Mouse (Mus musculus) fat pad, adult 2 months (tissue): ENCODE data around the gene Nox3.

Source experiments
- DNase-seq: peaks from one replicate; pipeline ENCODE4 v3.0.0-alpha.2; 2011; ENCODE audit warnings: low read depth, low spot score; ENCODE audit errors: extremely low read depth

Nox3 gene

DNA sequence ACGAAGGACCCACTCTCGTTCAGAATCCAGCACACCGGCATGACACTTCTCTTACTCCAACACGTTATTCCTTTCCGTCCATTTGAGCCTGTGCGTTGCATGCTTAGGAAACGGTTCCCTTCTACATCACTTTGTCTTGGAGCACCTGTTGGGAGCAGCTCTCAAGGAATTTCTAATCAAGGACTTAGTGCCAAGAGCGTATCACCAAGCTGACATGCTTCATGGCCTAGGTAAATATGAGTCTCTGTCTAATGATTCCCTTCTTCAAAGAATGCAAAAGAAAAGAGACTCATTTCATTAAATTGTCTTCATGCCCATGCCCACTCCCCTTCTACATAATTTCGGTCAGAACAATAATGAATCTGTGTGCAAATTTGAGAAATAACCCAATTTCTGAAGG, at the start of gene Nox3:
Gene Nox3 (minus strand): TSS at position 101 of the 400 bp plus-strand sequence.
- DNase-seq = no peak

DNA sequence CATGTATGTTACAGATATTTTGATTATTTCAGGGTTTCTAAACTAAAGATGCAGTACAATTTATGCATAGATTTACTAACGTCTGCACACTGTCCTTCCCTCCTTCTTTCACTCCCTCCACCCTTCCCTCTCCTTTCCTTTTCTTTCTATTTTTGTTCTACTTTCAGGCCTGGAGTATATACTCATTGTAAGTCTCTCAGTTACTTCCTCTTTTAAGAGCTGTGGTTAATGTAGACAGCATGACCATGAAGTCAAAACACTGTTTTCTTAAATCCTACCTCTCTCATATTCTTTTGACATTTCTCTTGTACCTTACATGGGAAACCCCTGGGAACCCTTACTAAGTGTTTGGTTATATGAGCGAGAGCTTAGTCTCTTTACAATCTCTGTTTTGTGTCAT, 48.3 kb upstream of the Nox3 start:
- DNase-seq = no peak

DNA sequence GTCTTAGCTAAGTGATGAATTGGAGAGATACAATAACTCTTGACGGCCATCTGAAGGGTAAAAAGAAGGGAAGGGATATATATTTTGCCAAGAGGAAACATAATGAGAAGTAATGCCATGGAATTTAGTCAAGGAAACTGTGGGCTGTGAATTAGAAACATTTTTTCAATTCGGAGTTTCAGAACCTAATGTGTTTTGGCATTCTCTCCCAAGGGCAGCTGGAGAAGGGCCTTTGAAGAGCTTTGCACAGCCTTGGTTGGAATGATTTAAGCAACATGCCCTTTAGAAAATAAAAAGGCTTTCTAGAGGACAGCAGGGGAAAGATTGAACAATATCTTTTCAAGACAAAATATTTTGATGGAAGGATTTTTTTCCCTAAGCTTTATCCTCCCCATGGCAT, 40.9 kb upstream of the Nox3 start:
- DNase-seq = no peak

DNA sequence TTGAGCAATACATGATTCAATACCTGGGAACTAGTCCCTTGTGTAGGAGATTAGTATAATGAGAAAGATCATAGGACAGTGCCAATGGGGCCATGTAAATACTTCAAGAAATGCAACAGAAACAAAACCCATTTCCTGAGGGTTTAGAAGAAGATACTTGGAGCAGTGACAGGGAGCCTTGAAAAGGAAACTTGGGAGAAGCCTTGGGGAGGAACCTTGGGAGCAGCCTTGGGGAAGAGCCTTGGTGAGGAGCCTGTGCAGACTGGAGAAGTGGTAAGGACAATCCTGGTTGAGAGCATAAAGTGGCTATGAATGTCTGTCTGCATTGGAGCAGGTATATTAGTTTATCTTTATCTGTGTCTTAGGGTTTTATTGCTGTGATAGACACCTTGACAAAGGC, 38.2 kb upstream of the Nox3 start:
- DNase-seq = no peak

DNA sequence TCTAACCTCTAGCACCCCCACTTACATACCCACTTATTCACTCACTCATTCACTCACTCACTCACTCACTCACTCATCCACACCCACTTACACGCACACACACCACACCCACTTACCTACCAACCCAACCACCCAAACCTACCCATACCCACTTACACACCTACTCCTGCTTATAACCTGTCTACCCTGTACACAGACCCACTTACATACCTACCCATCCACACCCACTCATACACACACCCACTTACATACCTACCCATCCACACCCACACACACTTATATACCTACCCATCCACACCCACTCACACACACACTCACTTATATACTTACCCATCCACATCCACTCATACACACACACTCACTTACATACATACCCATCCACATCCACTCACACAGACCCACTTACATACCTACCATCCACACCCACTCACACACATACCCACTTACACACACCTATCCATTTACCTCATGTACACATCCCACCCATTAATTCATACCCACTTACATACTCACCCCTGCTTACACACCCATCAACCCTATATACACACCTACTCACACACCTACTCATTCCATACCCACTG, 9.4 kb upstream of the Nox3 start:
- no peak for DNase-seq

DNA sequence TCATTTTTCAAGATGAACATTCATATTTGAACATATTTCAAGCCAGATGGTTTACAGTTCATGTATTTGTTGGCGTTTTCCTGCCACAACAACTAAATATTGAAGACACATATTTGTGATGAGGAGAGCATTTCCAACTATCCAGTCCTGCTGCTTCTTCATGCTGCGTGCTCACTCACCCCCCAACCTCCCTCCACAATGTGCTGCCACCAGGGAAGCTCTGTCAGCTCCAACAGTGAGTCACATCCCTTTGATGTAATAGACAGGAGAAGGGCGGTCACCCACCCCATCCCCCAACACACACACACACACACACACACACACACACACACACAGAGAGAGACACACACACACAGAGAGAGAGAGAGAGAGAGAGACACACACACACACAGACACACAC, 6.3 kb upstream of the Nox3 start:
- DNase-seq = no peak

DNA sequence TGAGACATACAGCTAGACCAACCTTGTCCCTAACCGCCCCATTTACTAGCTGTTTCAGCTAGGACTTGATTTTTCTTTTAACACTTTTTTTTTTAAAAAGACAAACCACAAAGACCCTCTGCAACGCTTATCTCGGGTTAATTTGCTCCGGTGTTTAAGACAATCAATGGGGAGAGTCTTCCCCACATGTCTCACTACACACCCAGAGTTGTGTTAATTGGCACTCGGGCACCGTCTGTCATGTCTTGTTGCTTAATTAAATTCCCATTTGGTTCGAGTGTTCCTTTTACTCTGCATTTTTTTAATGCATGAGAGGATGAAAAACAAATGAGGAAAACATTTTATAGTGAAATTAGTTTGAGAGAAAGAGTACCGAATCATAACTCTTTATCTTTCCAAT, 3.2 kb downstream of the Nox3 start:
- DNase-seq = no peak

DNA sequence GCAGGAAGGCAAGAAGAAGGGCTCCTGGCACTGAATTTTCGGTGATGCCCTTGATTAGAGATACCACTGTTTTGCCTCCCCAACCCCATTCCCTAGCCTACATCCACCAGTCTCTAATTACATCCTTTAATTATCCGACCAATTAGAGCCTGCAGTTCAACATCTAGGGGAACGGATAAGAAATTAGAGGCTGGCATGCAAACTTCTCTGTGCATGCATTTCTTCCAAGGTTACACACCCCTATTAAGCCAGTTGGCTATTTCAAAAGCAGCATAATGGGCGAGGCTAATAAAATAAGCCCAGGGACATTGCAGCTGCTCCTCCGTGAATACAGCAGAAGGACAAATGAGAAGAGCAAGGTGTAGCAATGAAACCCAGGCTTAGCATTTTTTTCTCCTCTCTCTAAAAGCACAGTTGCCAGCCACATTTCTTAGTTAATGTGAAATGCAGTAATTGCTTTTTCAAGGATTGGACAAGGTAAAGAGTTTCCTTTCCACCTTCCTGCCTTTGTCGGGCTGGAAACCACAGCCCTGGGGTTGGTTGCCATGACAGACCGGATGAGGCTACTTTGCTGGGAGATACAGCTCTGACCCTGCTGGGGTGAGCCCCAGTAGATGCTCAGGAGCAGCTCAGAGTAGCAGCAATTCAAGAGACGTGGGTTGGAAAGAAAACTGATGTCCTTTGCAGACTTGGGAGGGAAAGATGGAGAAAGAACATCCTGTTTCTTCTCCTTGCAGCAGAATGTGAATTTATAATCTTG, 5.4 kb downstream of the Nox3 start:
- DNase-seq = no peak

DNA sequence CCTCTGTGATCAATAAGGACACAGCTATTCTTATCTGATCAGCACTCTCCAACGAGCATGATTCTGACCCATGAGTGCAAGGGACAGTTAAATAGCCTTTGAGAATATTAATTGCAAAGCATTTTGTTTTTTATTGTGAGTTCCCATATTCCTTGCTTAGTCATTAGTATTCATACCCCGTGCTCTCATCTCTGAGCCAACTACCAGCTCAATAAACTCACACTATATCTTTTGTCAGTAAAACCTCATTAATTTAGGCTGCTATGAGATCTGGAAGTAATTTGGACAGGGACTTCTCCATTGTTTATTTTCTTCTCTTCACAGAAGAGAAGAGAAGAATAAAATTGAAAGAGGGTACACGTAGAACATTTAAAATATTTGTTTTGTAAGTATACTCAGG, 12.4 kb downstream of the Nox3 start:
- DNase-seq = no peak

DNA sequence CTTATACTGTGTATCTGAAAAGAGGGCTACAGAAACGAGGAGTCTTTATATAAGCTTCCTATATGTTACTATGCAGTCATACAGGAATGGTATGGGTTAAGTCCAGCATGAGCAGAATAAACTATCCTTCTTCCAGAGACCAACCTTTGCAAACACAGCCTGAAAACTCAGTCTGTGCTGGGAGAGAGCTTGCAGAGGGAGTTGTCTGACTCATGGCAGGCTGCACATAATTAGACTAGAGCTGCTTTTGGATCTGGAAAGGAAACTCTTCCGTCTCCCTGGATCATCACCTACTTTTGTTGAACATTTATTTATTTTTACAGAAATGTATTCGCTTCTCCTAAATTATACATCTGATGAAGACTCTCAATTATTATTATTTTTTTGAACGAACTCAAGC, 26.8 kb downstream of the Nox3 start:
- no peak for DNase-seq

DNA sequence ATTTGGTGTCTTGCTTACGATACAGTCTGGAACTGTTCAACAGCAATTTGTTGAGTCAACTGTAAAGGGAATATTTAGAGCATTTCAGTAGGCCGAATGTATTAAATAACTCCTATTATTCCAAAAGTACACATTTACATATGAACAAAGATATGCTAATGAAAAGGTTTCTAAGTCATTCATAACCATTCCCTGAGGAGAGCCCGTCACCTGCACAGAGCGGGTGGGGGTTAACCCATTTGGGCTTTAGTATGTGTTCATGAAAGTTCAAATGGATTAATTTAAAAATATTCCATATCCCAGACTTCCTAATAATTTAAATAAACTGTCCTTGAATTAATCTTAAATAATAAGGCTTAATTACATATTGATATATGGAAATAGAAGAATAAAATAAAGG, 28.8 kb downstream of the Nox3 start:
- DNase-seq = no peak

DNA sequence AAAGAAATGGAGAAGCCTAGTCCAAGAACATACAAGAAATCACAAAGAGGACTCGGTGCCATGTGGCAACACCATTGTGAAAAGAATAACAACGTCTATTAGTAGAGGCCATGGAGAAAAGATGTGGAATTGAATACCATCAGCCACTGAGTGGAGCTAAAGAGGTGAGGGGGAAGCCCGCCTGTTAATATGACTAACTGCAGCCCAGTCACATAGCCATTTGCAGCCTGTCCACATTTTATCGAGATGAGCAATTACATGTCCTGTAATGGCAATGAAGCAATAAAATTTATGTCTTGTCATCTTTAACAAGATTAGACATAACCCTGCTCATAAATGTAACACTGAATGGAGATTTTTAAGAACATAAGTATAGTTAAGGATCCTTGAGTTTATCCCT, 30.7 kb downstream of the Nox3 start:
- DNase-seq = no peak

DNA sequence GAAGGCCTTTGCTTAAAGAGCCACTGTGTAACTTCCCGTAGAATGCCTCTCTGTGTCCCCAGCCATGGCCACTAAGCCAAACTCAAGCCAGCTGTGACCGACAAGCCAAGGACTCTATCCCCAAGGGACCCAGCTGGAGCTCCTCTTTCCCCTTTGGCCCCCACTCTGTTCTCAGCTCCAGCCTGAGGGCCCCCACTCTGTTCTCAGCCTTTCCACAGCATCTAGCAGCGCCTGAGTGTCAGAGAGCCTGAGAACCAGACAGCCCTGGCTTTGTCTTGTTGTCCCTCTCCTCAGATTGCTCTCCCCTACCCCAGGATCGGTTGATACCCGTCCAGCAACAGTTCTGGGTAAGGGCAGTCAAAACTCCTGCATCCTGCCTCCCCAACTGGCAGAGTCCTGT, 36.6 kb downstream of the Nox3 start:
- DNase-seq = no peak

DNA sequence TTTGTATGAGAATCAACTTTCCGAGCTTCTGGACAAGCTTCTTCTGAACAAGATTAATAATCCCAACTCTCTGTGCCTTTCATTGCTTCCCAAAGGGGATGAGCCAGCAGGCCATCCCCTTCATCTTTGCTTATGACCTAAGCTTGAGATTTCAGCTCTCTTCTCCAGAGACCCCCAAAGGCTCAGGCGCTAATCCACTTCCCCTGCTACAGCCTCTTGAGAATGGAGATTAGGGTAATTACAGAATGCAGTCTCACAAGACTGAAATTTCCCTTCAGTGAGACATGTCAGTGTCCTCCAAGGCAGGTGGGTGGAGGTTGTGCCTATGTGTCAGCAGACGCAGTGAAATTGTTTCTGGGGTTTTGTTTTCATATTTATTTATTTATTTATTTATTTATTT, 45.7 kb downstream of the Nox3 start:
- DNase-seq = no peak

DNA sequence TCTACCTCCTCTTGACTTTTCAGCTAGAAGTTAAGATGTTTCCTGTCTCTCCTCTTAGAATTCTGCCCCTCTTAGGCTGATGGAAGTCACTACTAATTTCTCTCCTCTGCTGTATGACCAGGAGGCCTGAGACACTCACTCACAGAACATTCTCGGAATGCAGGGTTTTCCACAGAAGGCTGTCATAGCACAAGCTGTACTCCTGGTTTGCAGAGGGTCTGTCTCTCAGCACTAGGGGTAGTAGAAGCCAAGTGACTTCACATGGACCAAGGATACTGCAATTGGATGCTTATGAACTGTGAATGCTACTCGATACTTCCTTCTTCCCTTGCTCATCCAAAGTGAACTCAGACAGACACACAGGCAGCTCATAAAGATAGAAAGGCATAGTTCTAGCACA, 52.5 kb downstream of the Nox3 start:
- no peak for DNase-seq

DNA sequence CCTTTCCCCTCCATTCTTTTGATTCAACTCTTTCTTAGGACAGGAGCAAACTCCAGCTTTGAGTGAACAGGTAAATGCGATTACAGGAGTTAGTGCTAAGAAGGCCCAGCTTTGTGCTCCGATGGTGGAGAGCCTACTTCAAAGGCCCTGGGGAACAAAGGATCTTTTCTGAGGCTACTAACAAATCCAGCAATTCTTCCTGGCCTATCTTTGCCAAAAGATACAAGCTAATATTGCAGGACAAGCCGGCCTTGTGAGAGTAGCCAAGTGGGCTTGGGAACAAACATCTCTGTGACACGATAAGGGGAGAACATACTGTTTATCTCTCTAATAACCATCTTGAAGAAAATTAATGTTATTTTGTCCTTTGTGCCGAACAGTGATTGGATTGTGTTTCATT, 54.6 kb downstream of the Nox3 start:
- DNase-seq = no peak

DNA sequence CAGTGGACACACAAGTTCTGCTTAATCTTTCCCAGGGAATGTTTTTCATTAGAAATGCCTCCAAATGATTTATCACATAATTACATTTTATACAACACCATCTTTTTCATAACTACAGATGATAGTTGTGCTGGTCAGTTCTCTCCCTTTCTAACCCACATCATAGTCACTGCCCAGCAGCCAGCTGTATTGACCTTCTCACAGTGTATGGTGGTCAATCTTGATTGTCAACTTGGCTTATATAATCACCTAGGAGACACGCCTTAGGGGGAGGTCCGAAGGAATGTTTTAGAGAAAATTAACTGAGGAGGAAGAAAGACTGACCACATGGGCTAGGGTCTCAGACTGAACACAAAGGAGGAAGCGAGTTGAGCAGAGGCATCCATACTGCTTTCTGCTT, 57.3 kb downstream of the Nox3 start:
- no peak for DNase-seq

DNA sequence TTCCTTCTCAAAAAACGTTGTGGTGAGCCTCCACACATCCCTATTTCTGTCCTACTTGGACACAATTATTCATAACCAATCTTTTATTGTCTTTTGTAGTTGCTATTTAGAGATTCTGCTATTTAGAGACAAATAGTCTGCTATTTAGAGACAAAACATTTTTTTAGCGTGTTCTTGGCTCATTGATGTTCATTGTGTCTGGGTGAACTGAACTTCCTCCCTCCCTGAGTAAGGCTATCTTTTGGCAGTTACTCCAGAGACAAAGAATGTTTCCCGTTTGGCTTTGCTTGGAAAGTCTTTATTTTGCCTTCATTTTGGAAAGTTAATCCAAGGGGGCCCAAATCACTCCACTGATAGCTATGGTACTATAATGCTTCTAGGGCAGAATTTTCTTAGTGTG, 63.6 kb downstream of the Nox3 start:
- DNase-seq = no peak

DNA sequence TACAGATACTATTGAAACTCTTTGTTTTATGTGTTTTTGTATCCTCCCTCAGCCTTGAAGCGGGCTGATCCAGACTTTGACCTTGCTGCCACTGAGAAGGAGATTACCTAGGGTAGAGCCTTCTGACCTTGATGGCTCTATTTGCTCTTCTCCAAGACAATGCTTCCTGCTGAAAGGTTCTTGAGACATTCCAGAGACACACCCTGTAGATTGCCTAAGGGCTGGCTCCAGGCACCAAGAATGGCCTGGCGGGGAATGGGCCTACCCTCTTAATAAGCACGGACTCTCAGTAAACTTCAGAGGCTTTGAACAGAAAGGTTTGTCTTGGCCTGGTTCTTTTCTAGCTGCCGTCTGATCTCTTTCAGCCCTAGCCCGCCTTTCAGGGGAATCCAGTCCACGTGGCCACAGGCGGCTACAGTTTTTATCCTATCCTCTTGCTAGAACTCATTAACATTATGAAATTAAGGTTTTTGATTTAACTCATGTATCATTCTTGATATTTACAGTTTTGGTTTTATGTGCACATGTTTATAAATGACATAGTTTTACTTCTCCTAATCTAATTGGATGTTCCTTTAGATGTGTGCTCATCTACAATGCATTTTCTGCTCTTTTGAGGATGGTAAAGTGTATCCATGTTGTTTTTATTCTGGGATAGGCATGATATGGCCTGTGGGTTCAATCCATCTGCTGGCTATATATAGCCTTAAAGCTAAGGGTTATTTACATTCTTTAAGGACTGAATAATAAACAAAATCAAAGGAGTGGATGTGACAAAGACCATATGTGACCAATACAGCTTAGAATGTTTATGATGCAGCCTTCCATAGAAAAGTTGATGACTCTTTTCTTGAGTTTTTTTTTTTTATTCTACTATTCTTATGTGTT, 79.5 kb downstream of the Nox3 start:
- no peak for DNase-seq

DNA sequence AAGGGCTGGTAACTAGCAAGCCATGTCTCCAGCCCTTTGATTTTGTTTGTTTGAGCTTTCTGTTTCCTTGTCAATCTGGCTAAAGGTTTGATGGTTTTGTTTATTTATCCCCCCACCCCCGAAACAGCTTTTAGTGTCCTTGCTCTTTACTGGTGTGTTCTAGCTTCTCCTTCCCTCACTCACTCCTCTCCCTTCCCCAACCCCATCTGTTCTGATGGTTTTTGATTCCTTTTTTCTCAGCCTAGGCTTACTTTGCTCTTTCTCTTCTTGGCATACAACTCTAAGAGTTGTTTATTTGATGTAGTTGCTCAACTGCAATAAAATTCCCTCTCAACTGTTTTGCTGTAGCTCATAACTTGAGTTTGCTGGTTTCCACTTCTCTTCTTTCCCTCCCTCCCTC, 80.5 kb downstream of the Nox3 start:
- no peak for DNase-seq

DNA sequence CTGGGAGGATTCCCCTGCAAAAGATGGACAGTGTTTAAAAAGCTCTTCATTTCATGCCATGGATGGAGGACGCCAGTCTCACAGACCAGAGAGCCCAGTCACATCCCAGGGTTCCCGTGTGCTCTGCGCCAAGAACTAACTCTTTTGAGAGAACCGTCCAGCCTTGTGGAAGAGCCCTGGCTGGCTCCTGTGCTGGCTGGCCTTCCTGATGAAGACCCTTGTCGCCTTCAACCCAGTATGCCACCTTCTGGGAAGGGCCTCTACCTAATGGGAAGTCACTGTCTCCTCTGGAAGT, 84.3 kb downstream of the Nox3 start:
- DNase-seq = no peak
